Mouse (Mus musculus) E14TG2a.4 (cell line): ENCODE measurements at regions not wholly inside any gene's neighbourhood (a gene's known extent, or its start where the extent isn't known, plus 50 kb on each side); places are given as distances from the start of the nearest gene placed in this dataset.

Experiments used
- H3K27me3 ChIP-seq: 2 replicates; pipeline ENCODE4 v1.6.1; 2014; ENCODE audit warnings: low read length, control low read depth; ENCODE audit not compliant: insufficient read depth
- H3K36me3 ChIP-seq: 2 replicates; pipeline ENCODE4 v1.6.1; 2014; ENCODE audit warnings: low read length, control low read depth; ENCODE audit not compliant: insufficient read depth
- H3K4me1 ChIP-seq: replicated peaks from 2 replicates; pipeline ENCODE4 v1.6.1; 2014; ENCODE audit warnings: low read depth, low read length, control low read depth
- H3K4me3 ChIP-seq: replicated peaks from 2 replicates; pipeline ENCODE4 v1.5.1; 2014; ENCODE audit warnings: mild to moderate bottlenecking, low read length
- H3K9me3 ChIP-seq: 2 replicates; pipeline ENCODE4 v1.6.1; 2014; ENCODE audit warnings: low read length, control low read depth
- CTCF ChIP-seq: conservative IDR thresholded peaks from 2 replicates; pipeline ENCODE4 v1.5.1; 2014; ENCODE audit warnings: low read length
- NANOG ChIP-seq: IDR thresholded peaks from 2 replicates; pipeline ENCODE4 v1.6.1; 2014; ENCODE audit warnings: borderline replicate concordance, low read length, mixed read lengths
- POU5F1 ChIP-seq: IDR thresholded peaks from 2 replicates; pipeline ENCODE4 v1.6.1; 2014; ENCODE audit warnings: low read length, borderline replicate concordance

DNA sequence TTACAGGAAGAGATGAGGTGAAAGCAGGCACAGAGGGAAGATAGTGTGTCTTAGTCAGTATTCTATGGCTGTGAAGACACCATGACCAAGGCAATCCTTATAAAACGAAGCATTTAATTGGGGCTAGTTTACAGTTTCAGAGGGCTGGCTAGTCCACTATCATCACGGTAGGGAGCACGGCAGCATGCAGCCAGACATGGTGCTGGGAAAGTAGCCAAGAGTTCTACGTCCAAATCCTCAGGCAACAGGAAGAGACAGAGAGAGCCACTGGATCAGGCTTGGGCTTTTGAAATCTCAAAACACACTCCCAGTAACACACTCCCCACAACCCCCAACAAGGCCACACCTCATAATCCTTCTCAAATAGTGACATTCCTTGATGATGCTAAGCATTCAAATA lies 113.4 kb upstream of the Htr2a start:
- Histone ChIP-seq H3K4me3 (no peak overlapping the region), H3K4me1 (no peaks in the 10 kb centered on the region), H3K9me3 (no peaks in the 10 kb centered on the region), H3K27me3 (no peaks in the 10 kb centered on the region), H3K36me3 (no peaks in the 10 kb centered on the region)
- no peak for TF ChIP-seq CTCF
- TF ChIP-seq NANOG: no peak
- TF ChIP-seq POU5F1: no peak

DNA sequence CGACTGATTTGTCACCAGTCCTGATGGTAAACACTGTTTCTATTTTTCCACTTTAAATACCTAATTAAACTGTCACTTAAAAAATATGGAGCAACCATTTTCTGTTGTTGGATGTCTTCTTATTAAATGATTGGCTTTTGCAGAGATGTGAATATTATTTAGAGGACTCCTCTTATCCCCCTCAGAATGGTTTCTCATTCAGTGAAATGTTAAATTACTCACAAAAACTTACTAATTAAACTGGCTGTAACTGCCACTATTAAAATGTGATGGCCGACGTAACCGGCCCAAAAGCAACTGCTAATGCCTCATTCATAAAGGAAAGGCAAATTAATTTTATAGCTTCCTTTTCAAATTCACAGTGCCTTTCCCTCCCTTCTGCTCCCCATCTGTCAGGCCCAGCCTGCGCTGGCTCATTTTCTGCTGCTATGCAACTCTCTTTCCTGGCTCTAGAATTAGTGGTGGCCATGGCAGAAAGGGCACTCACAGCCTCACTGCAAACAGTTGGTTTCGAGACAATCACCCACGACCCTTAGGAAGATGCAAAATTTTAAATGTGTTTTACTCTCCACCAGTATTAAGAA lies 111.2 kb upstream of the Htr2a start:
- H3K9me3 ChIP-seq: no peaks in the 10 kb centered on the region
- no peaks in the 10 kb centered on the region for H3K27me3 ChIP-seq
- TF ChIP-seq NANOG (no peak), POU5F1 (no peak), CTCF (no peak)

DNA sequence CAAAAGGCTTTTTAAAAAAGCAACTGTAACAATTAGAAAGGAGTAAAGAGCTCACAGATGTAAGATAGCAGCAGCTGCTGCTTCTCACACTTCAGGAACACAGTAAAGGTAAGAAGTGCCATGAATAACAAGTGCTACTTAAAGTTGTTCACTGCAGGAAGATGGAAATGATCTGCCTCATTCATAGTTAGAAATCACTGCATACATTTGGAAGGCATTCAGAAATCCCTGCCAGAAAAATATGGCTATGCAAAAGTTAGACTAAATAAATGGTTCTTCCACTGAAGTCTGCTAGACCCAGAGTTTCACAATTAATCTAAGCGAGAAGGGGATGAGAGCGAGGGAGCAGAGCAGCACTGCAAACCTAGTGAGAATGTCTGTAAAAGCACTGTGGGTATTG lies 102.5 kb upstream of the Htr2a start:
- H3K4me3 ChIP-seq: no peak overlapping the region
- H3K4me1 ChIP-seq: no peaks in the 10 kb centered on the region
- no peaks in the 10 kb centered on the region for H3K27me3 ChIP-seq
- TF ChIP-seq POU5F1: no peak
- no peak for TF ChIP-seq CTCF
- TF ChIP-seq NANOG: no peak
- no peaks in the 10 kb centered on the region for H3K9me3 ChIP-seq
- no peaks in the 10 kb centered on the region for H3K36me3 ChIP-seq

More for the DNA sequence above, 111.2 kb upstream of the Htr2a start:
- Histone ChIP-seq H3K4me1 (no peaks in the 10 kb centered on the region), H3K4me3 (no peak overlapping the region), H3K36me3 (no peaks in the 10 kb centered on the region)

DNA sequence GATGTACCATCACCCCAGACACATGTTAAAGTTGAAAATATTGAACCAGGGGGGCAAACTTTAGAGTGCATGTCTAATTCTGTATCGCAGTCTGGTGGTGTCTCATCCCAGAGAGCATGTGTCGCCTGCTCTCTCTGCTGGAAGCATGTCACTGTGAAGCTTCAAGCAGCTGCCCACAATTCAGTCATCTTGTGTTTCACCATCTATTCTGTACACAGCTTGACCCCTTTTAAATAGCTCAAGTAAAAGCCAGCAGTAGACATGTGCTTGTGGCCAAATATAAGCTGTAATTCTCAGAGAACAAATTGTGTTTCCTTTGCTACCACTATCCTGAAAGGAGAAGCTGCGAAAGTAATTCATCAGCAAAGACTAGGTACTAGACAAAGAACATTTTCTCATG lies 96.6 kb upstream of the Htr2a start:
- Histone ChIP-seq H3K4me3 (no peak overlapping the region), H3K27me3 (no peaks in the 10 kb centered on the region), H3K9me3 (no peaks in the 10 kb centered on the region), H3K36me3 (no peaks in the 10 kb centered on the region), H3K4me1 (no peaks in the 10 kb centered on the region)
- TF ChIP-seq POU5F1 (no peak), CTCF (no peak), NANOG (no peak)

DNA sequence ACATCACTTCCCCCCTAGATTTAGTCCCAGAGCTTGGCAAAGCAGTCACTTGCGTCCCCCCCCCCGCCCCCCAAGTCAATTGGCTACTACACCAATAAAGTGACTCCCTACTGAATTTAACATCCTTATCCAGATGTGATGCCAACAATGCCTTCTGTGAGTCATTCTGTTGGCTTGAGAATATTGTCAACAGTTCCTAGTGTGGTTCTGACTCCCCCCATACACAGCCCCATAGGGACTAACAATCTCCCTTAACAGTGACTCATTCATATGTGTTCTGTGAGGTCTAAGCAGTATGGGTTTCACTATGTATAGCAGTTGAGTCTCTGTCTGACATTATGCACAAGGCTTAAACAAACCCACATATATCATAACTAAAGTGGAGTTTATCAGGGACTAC lies 89.5 kb upstream of the Htr2a start:
- Histone ChIP-seq H3K9me3 (no peaks in the 10 kb centered on the region), H3K27me3 (no peaks in the 10 kb centered on the region), H3K4me3 (no peak overlapping the region), H3K4me1 (no peaks in the 10 kb centered on the region), H3K36me3 (no peaks in the 10 kb centered on the region)
- TF ChIP-seq CTCF (no peak), NANOG (no peak), POU5F1 (no peak)

DNA sequence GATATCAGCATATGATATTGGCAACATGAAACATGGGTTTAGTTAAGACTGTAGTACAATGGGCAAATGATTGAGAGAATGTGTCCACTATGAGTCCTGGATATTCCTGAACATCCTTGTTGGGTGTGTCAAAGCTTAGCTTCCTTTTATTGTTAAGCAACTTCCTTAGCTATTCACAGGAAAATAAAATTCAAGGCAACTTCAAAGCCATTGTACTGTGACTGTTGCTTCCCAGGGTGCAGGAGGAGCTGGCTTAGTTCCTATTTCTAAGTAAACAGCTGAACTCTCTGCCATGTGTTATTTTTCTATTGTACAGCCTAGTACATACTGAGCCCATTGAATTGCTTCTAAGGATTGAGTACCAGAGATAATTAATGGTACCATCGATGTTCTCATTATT lies 87.0 kb upstream of the Htr2a start:
- no peak for TF ChIP-seq NANOG
- TF ChIP-seq POU5F1: no peak
- TF ChIP-seq CTCF: no peak
- Histone ChIP-seq H3K4me1 (no peaks in the 10 kb centered on the region), H3K27me3 (no peaks in the 10 kb centered on the region), H3K36me3 (no peaks in the 10 kb centered on the region), H3K9me3 (no peaks in the 10 kb centered on the region), H3K4me3 (no peak overlapping the region)

DNA sequence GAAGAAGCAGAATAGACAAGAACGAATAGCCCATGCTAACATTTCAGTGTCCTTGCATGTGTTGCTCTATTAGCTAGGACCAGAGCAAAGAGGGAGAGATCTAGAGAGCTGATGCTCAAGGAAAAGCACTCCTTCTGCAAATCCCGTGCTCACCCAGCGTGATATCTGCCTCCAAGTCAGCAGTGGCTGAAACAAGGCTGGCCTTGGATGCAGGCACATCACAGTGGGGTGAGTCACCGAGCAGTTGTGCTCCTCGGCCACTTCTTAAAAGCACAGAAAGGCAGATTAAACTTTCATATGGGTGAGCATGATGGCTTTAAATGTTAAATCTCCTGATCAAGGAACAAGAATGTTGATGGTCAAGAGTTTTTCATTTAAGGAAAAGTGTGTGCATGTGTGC lies 82.3 kb upstream of the Htr2a start:
- Histone ChIP-seq H3K27me3 (no peaks in the 10 kb centered on the region), H3K9me3 (no peaks in the 10 kb centered on the region), H3K4me1 (no peaks in the 10 kb centered on the region), H3K4me3 (no peak overlapping the region), H3K36me3 (no peaks in the 10 kb centered on the region)
- TF ChIP-seq NANOG: no peak
- no peak for TF ChIP-seq POU5F1
- no peak for TF ChIP-seq CTCF
